11 mouse cellular contexts compared by ENCODE assay signal in the genomic region with DNA sequence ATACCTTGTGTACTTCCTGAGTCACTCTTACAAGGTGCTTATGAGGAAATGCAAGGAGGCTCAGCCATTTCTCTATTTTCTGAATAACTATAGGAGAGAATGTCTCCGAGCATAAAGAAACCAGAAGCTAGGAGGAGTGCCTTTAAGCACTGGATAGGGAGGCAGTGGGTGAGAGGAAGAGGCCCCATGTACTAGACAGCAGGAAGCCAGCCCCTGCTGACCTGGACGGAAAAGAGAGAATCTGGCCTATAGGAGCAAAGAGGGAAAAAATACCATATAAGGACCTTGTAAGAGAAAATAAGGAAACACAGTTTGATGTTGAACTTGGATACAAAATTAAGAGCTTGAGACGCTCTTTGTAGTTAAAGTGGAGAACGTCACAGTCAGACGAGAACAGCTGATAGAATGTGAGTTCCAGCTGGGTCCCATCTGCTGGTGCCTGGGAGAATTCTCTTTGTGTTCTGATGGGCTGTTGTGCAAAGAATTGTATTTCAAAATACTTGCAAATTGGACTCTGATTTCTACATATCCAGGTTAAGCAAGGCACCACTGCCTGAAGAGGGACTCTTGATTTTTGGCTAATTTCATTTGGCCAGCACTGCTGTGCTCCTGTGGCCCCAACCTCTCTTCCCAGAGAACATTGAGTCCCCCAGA.
A peak's percentile ranks its signal among the peaks of the same experiment; 100 is the strongest.
DNase-seq lines count a peak whose midpoint lies in the region; ATAC-seq and TF ChIP-seq lines count a peak whose summit lies in the region.
"Had no signal": no experiment of that assay in that cellular context is flagged by ENCODE, and none has a peak within 500 bp of the region (broad histone marks: within the 10 kb centered on the region; RNA-seq: fewer than 3 reads in every experiment).

No protein-coding gene starts in this region.

- no peak overlapping the region for H3K4me3 ChIP-seq in midbrain, postnatal 0 days (ENCODE audit: low read depth, low read length)
- H3K4me3 ChIP-seq in midbrain, embryonic 15.5 days = no peak overlapping the region
- H3K4me3 ChIP-seq in olfactory bulb, adult 2 months (ENCODE audit: insufficient read depth, low read depth, low read length) = no peak overlapping the region
- H3K4me3 ChIP-seq: embryonic facial prominence, embryonic 12.5 days had no signal

- 58% methylated on average over 5 of the region's 5 CpGs for WGBS in midbrain, postnatal 0 days
- WGBS in midbrain, embryonic 15.5 days = 51% methylated on average over 5 of the region's 5 CpGs
- WGBS in olfactory bulb, adult 2 months = 49% methylated on average over 5 of the region's 5 CpGs

- DNase-seq in frontal cortex, postnatal 25 days (ENCODE audit: low spot score in 2 of 2) = no peak
- peak; percentile 20 for DNase-seq in midbrain, postnatal 0 days (ENCODE audit: low spot score)
- peak; percentile 70 to 82 for DNase-seq in layer of hippocampus, adult 8-10 months (ENCODE audit: low spot score in 2 of 2)
- no peak for DNase-seq in ovary, adult 18-20 months (ENCODE audit: low spot score)
- DNase-seq in MN1 (ENCODE audit: low spot score) = no peak
- DNase-seq: liver, postnatal 0 days; right cerebral cortex, postnatal 14 days had no signal

- no peaks in the 10 kb centered on the region for H3K36me3 ChIP-seq in midbrain, postnatal 0 days (ENCODE audit: insufficient read depth, low read length)
- H3K36me3 ChIP-seq in midbrain, embryonic 15.5 days (replicated peaks) = no peaks in the 10 kb centered on the region
- H3K36me3 ChIP-seq: embryonic facial prominence, embryonic 12.5 days had no signal

- peak; percentile 31 for ATAC-seq in frontal cortex, adult (ENCODE audit: low TSS enrichment)
- ATAC-seq in midbrain, postnatal 0 days (ENCODE audit: low FRiP score) = no peak
- no peak for ATAC-seq in midbrain, embryonic 15.5 days (replicated peaks)
- ATAC-seq: liver, postnatal 0 days had no signal

- H3K4me1 ChIP-seq in midbrain, postnatal 0 days (ENCODE audit: insufficient read depth, low read length) = no peaks in the 10 kb centered on the region; the same call in 1 of the 2 replicates
- no peaks in the 10 kb centered on the region for H3K4me1 ChIP-seq in midbrain, embryonic 15.5 days
- H3K4me1 ChIP-seq in olfactory bulb, adult 2 months (ENCODE audit: control insufficient read depth, insufficient read depth, low read length) = no peaks in the 10 kb centered on the region
- H3K4me1 ChIP-seq: embryonic facial prominence, embryonic 12.5 days had no signal

- no peak overlapping the region for H3K27ac ChIP-seq in midbrain, postnatal 0 days (ENCODE audit: low read depth, low read length)
- no peak overlapping the region for H3K27ac ChIP-seq in midbrain, embryonic 15.5 days
- H3K27ac ChIP-seq in olfactory bulb, adult 2 months (ENCODE audit: insufficient read depth, low read depth, low read length) = peak overlapping the region; percentile 24; the same call in 1 of the 2 replicates
- H3K27ac ChIP-seq: embryonic facial prominence, embryonic 12.5 days had no signal

- TF ChIP-seq POLR2A in olfactory bulb, adult 2 months (IDR thresholded peaks at IDR 0.05; ENCODE audit: insufficient read depth, low read depth, low read length) = no peak

- no peak overlapping the region for H3K4me2 ChIP-seq in midbrain, postnatal 0 days (ENCODE audit: low read depth, low read length, poor library complexity, severe bottlenecking)
- H3K4me2 ChIP-seq in midbrain, embryonic 15.5 days = no peak overlapping the region
- H3K4me2 ChIP-seq: embryonic facial prominence, embryonic 12.5 days had no signal

- no peak for TF ChIP-seq CTCF in midbrain, postnatal 0 days (IDR thresholded peaks at IDR 0.05)
- no peak for TF ChIP-seq CTCF in olfactory bulb, adult 2 months (IDR thresholded peaks at IDR 0.05; ENCODE audit: insufficient read depth, low read depth, low read length)

- H3K27me3 ChIP-seq in midbrain, postnatal 0 days (ENCODE audit: insufficient read depth, low read length) = no peaks in the 10 kb centered on the region
- H3K27me3 ChIP-seq in midbrain, embryonic 15.5 days (replicated peaks) = no peaks in the 10 kb centered on the region
- H3K27me3 ChIP-seq: embryonic facial prominence, embryonic 12.5 days had no signal

- no peak overlapping the region for H3K9ac ChIP-seq in midbrain, postnatal 0 days (replicated peaks; ENCODE audit: low read length, poor library complexity, severe bottlenecking)
- no peak overlapping the region for H3K9ac ChIP-seq in midbrain, embryonic 15.5 days
- H3K9ac ChIP-seq: embryonic facial prominence, embryonic 12.5 days; liver, postnatal 0 days had no signal

- no peaks in the 10 kb centered on the region for H3K9me3 ChIP-seq in midbrain, postnatal 0 days (ENCODE audit: low read length)
- no peaks in the 10 kb centered on the region for H3K9me3 ChIP-seq in midbrain, embryonic 15.5 days
- H3K9me3 ChIP-seq: embryonic facial prominence, embryonic 12.5 days had no signal

Comparison
In these comparisons a context has a peak if more than half of its experiments do, and no peak if none do; other contexts are left out.
1. DNase-seq: peak in midbrain, postnatal 0 days (single experiment) and layer of hippocampus, adult 8-10 months (2 of 2); none in frontal cortex, postnatal 25 days (0 of 2), ovary, adult 18-20 months (single experiment) and MN1 (single experiment).